Mouse (Mus musculus) brain, adult 2 months (tissue): ENCODE data around the gene Taco1.
A peak's percentile ranks its signal among the peaks of the same experiment; 100 is the strongest.
"Not testable (repeated sequence)": the region's sequence is repeated elsewhere in the genome, so short reads cannot be mapped to it uniquely, and the experiment has no call there.

Experiments used
- DNase-seq: peaks from one replicate; pipeline ENCODE4 v3.0.0; 2011; ENCODE audit warnings: low read depth, low spot score

Gene Taco1

GRCm38 (mm10) chr11:106065923-106066571 lies at the start of gene Taco1:
TSS of gene Taco1 (plus strand) at chr11:106066061.
- peak; percentile 98 for DNase-seq

GRCm38 (mm10) chr11:106016440-106016839 lies 49.4 kb upstream of the Taco1 start:
- DNase-seq, result peak; percentile 80

- peak; percentile 79 for DNase-seq
These were observed 45.7 kb upstream of the Taco1 start for GRCm38 (mm10) chr11:106020051-106020763.

- DNase-seq, result no peak
These were observed 40.1 kb upstream of the Taco1 start for GRCm38 (mm10) chr11:106025774-106026173.

- DNase-seq, result peak; percentile 81
These were observed 39.3 kb upstream of the Taco1 start for GRCm38 (mm10) chr11:106026465-106027151.

- DNase-seq, result no peak
These were observed 38.3 kb upstream of the Taco1 start for GRCm38 (mm10) chr11:106027607-106028006.

GRCm38 (mm10) chr11:106032074-106032473 lies 33.8 kb upstream of the Taco1 start:
- DNase-seq, result not testable (repeated sequence)

- DNase-seq, result peak; percentile 77
These were observed 32.4 kb upstream of the Taco1 start for GRCm38 (mm10) chr11:106033491-106033919.

GRCm38 (mm10) chr11:106034986-106035385 lies 30.9 kb upstream of the Taco1 start:
- DNase-seq, result no peak

- peak; percentile 99 for DNase-seq
These were observed 29.1 kb upstream of the Taco1 start, which contains the start of gene Dcaf7 for GRCm38 (mm10) chr11:106036548-106037417. TSS of gene Dcaf7 (plus strand) at chr11:106036872.

GRCm38 (mm10) chr11:106037418-106037751 lies 28.5 kb upstream of the Taco1 start:
- peak; percentile 93 for DNase-seq

- DNase-seq, result no peak
These were observed 21.5 kb upstream of the Taco1 start for GRCm38 (mm10) chr11:106044349-106044748.

GRCm38 (mm10) chr11:106045256-106045655 lies 20.6 kb upstream of the Taco1 start:
- DNase-seq, result no peak

GRCm38 (mm10) chr11:106045780-106046179 lies 20.1 kb upstream of the Taco1 start:
- no peak for DNase-seq

- DNase-seq, result no peak
These were observed 19.3 kb upstream of the Taco1 start for GRCm38 (mm10) chr11:106046584-106046983.

- no peak for DNase-seq
These were observed 11.9 kb upstream of the Taco1 start for GRCm38 (mm10) chr11:106053921-106054320.

- no peak for DNase-seq
These were observed 11.3 kb upstream of the Taco1 start for GRCm38 (mm10) chr11:106054600-106054999.

GRCm38 (mm10) chr11:106055341-106055740 lies 10.5 kb upstream of the Taco1 start:
- no peak for DNase-seq

GRCm38 (mm10) chr11:106056819-106057491 lies 8.9 kb upstream of the Taco1 start:
- DNase-seq, result no peak

- DNase-seq, result no peak
These were observed 7.8 kb upstream of the Taco1 start for GRCm38 (mm10) chr11:106058020-106058419.

GRCm38 (mm10) chr11:106060549-106060948 lies 5.3 kb upstream of the Taco1 start:
- DNase-seq, result no peak
